Mouse (Mus musculus) forebrain, embryonic 15.5 days (tissue): ENCODE results near the gene Bahcc1. TPM values are rescaled to one million over a fixed set of nuclear protein-coding genes. Genes with fewer than 3 reads are reported as not detected.

ENCODE experiments used
- ATAC-seq: fragments of 200-750 bp; cut with Nextera tagmentation; replicated peaks from 2 replicates; pipeline ENCODE4 v1.8.0; 2017; ENCODE audit warnings: mild to moderate bottlenecking, moderate TSS enrichment, moderate library complexity
- H3K27ac ChIP-seq: fragments of 300-500 bp; sonication (generic); replicated peaks from 2 replicates; pipeline ENCODE4 v1.5.1; 2015; ENCODE audit warnings: mild to moderate bottlenecking, inconsistent platforms
- H3K27me3 ChIP-seq: fragments of 300-500 bp; sonication (generic); 2 replicates; pipeline ENCODE4 v1.6.1; 2015; ENCODE audit warnings: inconsistent platforms
- H3K36me3 ChIP-seq: fragments of 300-500 bp; sonication (generic); 2 replicates; pipeline ENCODE4 v1.6.1; 2015; ENCODE audit warnings: mild to moderate bottlenecking, inconsistent platforms
- H3K4me1 ChIP-seq: fragments of 300-500 bp; sonication (generic); 2 replicates; pipeline ENCODE4 v1.6.1; 2015; ENCODE audit warnings: inconsistent platforms
- H3K4me2 ChIP-seq: fragments of 300-500 bp; sonication (generic); replicated peaks from 2 replicates; pipeline ENCODE4 v1.6.1; 2015; ENCODE audit warnings: mild to moderate bottlenecking, inconsistent platforms
- H3K4me3 ChIP-seq: fragments of 300-500 bp; sonication (generic); 2 replicates; pipeline ENCODE4 v1.5.1; 2015; ENCODE audit warnings: mild to moderate bottlenecking, inconsistent platforms
- H3K9ac ChIP-seq: fragments of 300-500 bp; sonication (generic); replicated peaks from 2 replicates; pipeline ENCODE4 v1.6.1; 2015; ENCODE audit warnings: mild to moderate bottlenecking, inconsistent platforms
- H3K9me3 ChIP-seq: fragments of 300-500 bp; sonication (generic); 2 replicates; pipeline ENCODE4 v1.6.1; 2016; ENCODE audit warnings: inconsistent platforms
- WGBS: fragments of 180-500 bp; shearing (Covaris S2); methylation state at CpG from one replicate; pipeline ENCODE4 v1.1.7; 2015; ENCODE audit warnings: mixed read lengths; 5-methylcytosine and 5-hydroxymethylcytosine counted together
- polyA plus RNA-seq: library from polyadenylated mRNA; unstranded; fragments of >200 nt; fragmentation: Nextera tagmentation; extraction: Ambion mirVana; gene quantifications from 2 replicates; pipeline ENCODE4 v1.2.1, GENCODE M21; 2015

The Bahcc1 gene
- polyA plus RNA-seq, 1 experiment from 2014 or later, result 16.1 TPM

DNA sequence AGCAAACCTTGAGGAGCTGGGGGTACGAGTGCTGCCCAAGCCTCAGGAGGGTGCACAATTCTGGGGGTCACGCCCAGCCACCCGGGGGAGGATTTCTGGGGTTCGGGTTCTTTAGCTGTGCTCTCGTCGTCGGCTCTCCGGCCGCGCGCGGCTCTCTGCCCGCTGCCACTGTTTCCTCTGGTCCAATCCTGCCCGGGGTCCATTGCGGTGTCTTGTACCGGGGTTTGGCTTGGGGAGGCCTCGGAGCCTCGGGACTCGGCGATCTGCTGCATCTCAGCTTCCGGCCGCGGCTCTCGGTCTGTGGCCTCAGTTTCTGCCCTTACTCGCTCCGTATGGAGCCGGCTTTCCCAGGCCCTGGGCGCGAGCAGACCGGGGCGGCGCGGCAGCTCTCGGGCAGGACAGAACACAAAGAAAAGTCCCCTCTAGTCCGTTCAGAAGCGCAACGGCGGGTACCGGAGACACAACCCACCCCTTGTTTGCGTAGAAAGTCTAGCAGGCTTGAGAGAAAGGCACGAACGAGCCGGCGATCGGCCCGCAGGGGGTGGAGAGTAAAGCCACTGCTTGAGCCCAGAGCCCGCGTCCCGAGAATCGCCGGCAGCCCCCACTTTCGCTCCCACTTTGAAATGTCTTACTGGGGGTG lies 1.5 kb downstream of the Bahcc1 start:
- peaks cover 35% of the 10 kb centered on the region for H3K4me1 ChIP-seq
- no peaks in the 10 kb centered on the region for H3K27me3 ChIP-seq
- peak overlapping the region; percentile 93 for H3K4me2 ChIP-seq
- no peak for ATAC-seq
- WGBS, result under 1% methylated on average over 52 of the region's 52 CpGs
- peak overlapping the region; percentile 98 for H3K27ac ChIP-seq
- no peaks in the 10 kb centered on the region for H3K36me3 ChIP-seq
- H3K4me3 ChIP-seq, result peak overlapping the region; percentile 91
- no peaks in the 10 kb centered on the region for H3K9me3 ChIP-seq
- peak overlapping the region; percentile 98 for H3K9ac ChIP-seq

DNA sequence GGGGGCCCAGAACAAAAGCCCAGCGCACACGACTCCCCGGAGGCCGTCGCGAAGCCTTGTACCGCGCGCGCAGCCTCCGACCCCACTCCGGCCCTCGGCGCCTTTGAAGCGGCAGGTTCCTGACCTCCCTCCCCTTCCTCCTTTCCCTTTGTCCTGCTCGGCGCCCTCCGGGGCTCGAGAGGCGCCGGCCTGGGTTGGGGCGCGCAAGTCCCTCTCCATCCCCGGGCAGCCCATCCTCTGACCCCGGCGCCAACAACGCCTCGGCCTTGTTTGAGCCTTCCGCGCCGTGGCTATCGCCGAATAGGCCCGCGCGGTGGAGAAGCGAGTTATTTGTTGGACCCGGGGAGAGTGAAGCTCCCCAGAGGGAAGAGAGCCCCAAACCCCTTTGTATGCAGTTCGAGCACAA lies 2.0 kb downstream of the Bahcc1 start:
- WGBS, result under 1% methylated on average over 39 of the region's 39 CpGs
- Histone ChIP-seq H3K4me3 (peak overlapping the region; percentile 91), H3K27me3 (no peaks in the 10 kb centered on the region), H3K9me3 (no peaks in the 10 kb centered on the region), H3K36me3 (no peaks in the 10 kb centered on the region), H3K9ac (peak overlapping the region; percentile 98), H3K4me2 (peak overlapping the region; percentile 93), H3K27ac (peak overlapping the region; percentile 98), H3K4me1 (peaks cover 35% of the 10 kb centered on the region)
- ATAC-seq, result no peak

DNA sequence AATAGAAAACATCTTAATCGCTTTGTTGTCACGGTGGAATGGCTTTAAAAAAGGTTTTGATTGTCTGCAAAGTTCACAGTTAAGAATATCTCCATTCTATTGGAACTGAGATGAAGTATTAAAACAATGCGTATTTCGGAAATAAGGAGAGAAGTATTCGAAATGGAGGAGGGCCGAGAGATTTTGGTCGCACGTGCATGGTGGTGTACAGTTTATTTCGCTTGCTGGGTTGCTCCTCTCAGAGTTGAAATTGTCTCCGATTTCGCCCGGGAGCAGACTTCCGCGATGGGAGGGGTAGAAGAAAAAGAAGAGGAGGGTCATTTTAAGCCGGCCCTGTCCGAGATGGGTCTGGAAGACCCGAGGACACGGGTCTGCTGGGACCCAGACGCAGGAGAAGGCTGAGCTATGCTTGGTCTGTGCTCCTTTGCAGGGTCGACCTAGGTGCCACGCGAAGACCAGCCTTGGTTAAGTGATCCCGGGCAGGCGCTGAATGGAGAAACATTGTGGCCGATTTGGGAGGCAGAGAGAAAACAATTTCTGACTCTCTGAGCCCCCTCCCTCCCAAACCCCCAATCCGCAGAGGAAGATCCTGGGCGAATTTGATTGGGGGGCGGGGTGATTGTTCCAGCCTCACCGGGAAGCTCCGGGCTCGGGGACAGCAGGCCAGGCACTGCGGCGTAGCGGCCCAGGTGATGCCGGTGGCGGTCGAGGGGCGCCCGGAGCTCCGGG lies 2.8 kb downstream of the Bahcc1 start:
- no peak for ATAC-seq
- Histone ChIP-seq H3K4me2 (peak overlapping the region; percentile 93), H3K27me3 (no peaks in the 10 kb centered on the region), H3K4me3 (peak overlapping the region; percentile 91), H3K4me1 (peaks cover 38% of the 10 kb centered on the region), H3K9me3 (no peaks in the 10 kb centered on the region), H3K9ac (peak overlapping the region; percentile 98), H3K27ac (peak overlapping the region; percentile 98), H3K36me3 (no peaks in the 10 kb centered on the region)
- WGBS, result under 1% methylated on average over 40 of the region's 40 CpGs

DNA sequence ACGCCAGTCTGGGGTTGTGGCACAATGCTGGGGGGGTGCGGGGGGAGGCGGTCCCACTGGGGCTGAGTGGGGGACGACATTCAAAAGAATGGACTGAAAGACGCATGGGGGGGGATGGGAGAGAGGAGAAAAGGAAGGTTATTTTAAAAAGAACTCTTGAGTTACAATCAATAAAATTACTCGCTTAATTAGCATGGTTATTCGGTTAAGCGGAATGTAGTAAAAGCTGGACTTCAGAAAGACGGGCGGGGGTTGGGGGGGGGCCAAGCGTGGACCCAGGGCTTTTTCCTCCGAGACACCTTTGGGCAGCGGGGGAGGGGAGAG lies 3.3 kb downstream of the Bahcc1 start:
- ATAC-seq, result no peak
- H3K9me3 ChIP-seq, result no peaks in the 10 kb centered on the region
- H3K9ac ChIP-seq, result peak overlapping the region; percentile 98
- H3K27me3 ChIP-seq, result no peaks in the 10 kb centered on the region
- no peaks in the 10 kb centered on the region for H3K36me3 ChIP-seq
- peaks cover 43% of the 10 kb centered on the region for H3K4me1 ChIP-seq
- H3K4me3 ChIP-seq, result peak overlapping the region; percentile 91
- H3K4me2 ChIP-seq, result peak overlapping the region; percentile 93
- under 1% methylated on average over 13 of the region's 13 CpGs for WGBS
- H3K27ac ChIP-seq, result peak overlapping the region; percentile 98

DNA sequence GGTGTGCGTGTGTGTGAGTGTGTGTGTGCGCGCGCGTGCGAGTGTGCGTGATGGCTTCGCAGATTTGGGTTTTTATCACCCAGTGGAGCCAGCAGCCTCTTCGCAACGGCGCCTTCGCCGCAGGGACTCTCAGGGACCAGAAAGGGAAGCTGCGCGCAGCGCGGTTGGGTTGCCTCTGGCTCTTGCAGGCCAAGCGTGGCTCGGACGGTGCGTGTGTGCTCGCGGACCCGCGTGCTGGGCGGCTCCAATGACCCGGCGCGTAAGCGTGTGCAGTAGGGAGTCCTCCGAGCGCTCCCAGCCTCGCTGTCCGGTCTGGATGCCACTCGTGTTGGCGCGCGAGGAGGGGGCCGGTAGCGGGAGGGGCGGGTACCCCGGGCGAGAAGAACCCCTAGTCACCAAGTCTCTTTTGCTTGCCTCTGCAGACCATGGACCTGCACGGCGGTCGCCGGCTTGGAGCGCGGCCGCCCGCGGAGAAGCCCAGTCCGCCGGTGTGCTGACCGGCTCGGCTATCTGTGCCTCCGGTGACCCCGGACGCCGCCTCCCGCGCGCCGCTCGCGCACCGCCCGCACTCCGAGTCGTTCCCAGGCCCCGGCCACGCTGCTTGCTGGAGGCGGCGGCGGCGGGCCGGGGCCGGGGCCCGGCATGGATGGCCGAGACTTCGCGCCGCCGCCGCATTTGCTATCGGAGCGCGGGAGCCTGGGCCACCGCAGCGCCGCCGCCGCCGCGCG lies 3.9 kb downstream of the Bahcc1 start:
- WGBS, result under 1% methylated on average over 96 of the region's 96 CpGs
- Histone ChIP-seq H3K9me3 (no peaks in the 10 kb centered on the region), H3K36me3 (no peaks in the 10 kb centered on the region)

DNA sequence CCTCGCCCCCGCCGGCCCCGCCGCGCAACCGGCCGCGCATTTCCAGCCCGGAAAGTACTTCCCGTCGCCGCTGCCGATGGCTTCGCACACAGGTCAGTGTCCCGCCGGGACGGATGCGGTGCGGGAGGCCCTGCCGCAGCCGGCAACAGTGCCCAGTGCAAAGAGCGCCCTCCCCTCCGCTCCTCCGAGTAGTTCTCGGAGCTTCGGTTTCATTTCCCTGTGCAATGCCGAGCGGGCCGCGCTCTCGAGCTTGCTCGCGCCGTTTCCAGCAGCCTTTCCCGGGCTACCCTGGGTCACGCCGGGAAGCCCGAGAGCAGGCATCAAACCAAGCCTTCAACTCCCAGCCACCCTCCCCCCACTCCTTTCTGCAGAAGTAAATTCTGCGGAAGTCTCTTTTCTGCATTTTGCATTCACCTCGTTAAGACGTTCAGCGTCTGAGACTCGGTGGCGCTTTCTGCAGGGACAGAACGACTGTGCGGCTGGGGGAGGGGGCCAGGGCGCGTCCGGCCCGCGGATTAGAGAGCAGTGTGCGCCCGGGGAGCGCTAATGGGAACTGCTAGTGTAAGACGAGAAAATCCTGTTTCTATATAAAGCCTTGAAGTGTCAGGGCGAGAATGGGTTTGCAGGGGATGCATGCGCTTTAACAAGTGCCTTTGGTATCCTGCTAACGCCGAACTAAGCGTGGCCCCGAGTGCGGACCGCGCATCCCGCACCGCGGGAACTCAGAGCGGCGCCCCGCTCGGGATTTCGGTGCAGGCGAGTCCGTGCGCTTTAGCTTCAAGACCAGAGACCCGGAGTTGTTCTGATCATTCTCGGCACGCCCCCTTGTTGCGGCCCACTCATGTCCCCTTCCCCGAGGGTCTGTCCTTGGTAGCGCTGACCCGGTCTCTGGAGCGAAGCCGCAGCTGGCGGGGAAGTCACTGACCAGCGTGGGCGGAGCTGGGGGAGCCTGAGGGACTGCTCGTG lies 4.7 kb downstream of the Bahcc1 start:
- peak overlapping the region; percentile 91 for H3K4me3 ChIP-seq
- H3K9me3 ChIP-seq, result no peaks in the 10 kb centered on the region
- peak overlapping the region; percentile 98 for H3K27ac ChIP-seq
- H3K36me3 ChIP-seq, result no peaks in the 10 kb centered on the region
- H3K27me3 ChIP-seq, result no peaks in the 10 kb centered on the region
- H3K4me2 ChIP-seq, result peak overlapping the region; percentile 93
- no peak for ATAC-seq
- H3K4me1 ChIP-seq, result peaks cover 48% of the 10 kb centered on the region
- under 1% methylated on average over 89 of the region's 89 CpGs for WGBS
- H3K9ac ChIP-seq, result peak overlapping the region; percentile 98

More for the DNA sequence above, 3.9 kb downstream of the Bahcc1 start:
- Histone ChIP-seq H3K27me3 (no peaks in the 10 kb centered on the region), H3K9ac (peak overlapping the region; percentile 98), H3K4me3 (peak overlapping the region; percentile 91), H3K27ac (peak overlapping the region; percentile 98), H3K4me2 (peak overlapping the region; percentile 93), H3K4me1 (peaks cover 48% of the 10 kb centered on the region)
- no peak for ATAC-seq

DNA sequence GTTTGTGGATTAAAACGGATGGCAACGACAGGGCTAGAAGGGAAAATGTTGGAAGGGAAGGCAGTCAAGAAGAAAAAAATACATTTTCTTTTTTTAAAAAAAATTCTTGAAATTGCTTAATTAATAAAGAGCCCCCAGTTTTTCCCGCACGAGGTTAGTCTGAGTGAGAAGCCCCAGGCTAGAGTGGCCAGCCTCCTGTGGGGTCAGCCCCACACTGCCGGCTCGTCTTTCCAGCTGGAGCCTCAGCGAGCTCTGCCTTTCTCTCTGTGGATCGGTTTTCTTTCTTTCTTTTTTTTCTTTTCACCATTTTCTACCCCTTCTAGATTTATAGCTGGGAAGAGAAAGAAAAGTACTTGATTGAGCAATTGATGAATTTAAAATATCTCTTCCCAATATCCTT lies 5.6 kb downstream of the Bahcc1 start:
- WGBS, result 5% methylated on average over 8 of the region's 8 CpGs
- no peaks in the 10 kb centered on the region for H3K9me3 ChIP-seq
- no peaks in the 10 kb centered on the region for H3K27me3 ChIP-seq
- no peaks in the 10 kb centered on the region for H3K36me3 ChIP-seq
- H3K9ac ChIP-seq, result peak overlapping the region; percentile 98
- H3K4me3 ChIP-seq, result peak overlapping the region; percentile 91
- peaks cover 57% of the 10 kb centered on the region for H3K4me1 ChIP-seq
- ATAC-seq, result no peak
- peak overlapping the region; percentile 74; the same call in 1 of the 2 replicates for H3K27ac ChIP-seq
- peak overlapping the region; percentile 93 for H3K4me2 ChIP-seq

DNA sequence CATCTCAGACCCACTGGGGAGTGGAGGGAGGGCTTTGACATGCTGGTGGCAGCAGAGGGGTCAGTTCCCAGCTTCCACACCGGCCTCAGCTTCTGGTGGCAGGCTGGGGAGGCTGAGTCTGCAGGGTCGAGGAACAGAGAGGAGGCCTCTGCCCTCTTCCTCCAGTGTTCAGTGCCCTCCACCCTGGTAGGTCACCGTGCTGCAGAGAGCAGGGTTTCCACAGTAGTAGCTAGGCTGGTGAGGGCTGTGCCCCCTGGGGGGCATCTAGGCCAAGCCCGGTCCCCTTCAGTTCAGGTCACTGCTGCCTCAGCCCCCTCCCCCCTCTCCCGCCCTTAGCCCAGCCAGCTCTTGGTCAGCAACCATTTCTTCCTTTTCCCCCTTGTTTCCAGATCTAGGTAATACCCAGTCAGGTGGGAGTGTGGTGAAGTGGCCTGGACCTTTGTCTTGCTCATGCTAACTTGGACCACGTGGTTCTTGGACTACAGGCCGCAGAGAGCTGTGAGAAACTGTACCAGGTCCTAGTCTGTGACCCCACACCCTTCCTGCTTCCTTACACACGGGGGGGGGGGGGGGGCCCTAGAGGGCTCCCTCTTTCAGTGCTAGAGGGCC lies 6.1 kb downstream of the Bahcc1 start:
- peaks cover 62% of the 10 kb centered on the region for H3K4me1 ChIP-seq
- H3K9me3 ChIP-seq, result no peaks in the 10 kb centered on the region
- ATAC-seq, result no peak
- H3K36me3 ChIP-seq, result no peaks in the 10 kb centered on the region
- peak overlapping the region; percentile 74 for H3K27ac ChIP-seq
- H3K9ac ChIP-seq, result peak overlapping the region; percentile 98
- WGBS, result 7% methylated on average over 7 of the region's 8 CpGs
- H3K4me3 ChIP-seq, result peak overlapping the region; percentile 91
- H3K27me3 ChIP-seq, result no peaks in the 10 kb centered on the region
- peak overlapping the region; percentile 93 for H3K4me2 ChIP-seq

DNA sequence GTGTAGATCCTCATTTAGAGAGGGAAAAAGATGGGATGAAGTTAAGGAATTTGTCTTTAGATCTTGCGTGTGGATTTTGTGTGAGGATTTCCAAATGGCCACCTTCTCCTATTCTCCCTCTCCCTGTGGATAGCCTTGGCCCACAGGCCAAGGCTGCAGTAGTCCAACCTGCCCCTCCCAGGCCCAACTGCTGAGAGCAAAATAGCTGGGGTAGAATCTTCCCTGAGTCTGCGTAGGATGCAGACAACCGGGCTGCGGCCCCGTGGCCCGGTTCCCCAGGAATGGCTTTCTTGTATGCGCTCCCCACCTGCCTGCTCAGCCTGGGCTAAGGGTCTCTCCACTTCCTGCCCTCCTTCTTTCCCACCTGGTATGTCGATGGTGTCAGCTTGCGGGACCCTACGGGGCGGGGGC lies 6.8 kb downstream of the Bahcc1 start:
- peaks cover 63% of the 10 kb centered on the region for H3K4me1 ChIP-seq
- H3K36me3 ChIP-seq, result no peaks in the 10 kb centered on the region
- H3K27me3 ChIP-seq, result no peaks in the 10 kb centered on the region
- H3K9ac ChIP-seq, result peak overlapping the region; percentile 98
- H3K9me3 ChIP-seq, result no peaks in the 10 kb centered on the region
- H3K4me3 ChIP-seq, result peak overlapping the region; percentile 91
- H3K4me2 ChIP-seq, result peak overlapping the region; percentile 93
- ATAC-seq, result no peak
- WGBS, result 7% methylated on average over 9 of the region's 11 CpGs
- peak overlapping the region; percentile 74 for H3K27ac ChIP-seq

DNA sequence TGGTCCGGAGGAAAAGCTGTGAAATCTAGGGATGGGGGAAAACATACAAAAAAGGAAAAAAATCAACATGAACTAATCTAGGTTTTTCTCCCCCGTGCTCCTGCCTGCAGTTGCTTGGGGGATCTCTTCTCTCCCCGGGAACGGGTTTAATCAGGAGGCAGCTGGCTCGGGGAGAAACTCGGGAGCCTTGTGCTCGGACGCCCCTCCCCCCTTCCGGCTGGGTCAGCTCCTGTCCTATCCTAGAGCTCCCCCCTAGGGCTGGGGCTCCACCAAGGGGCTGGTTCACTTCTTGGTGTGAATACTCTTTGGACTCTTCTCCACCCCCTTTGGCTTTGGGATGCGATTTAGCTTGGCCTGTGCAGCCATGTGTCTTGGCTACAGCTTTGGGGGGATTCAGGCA lies 7.5 kb downstream of the Bahcc1 start:
- peak; percentile 42 for ATAC-seq
- peak overlapping the region; percentile 98 for H3K9ac ChIP-seq
- under 1% methylated on average over 10 of the region's 10 CpGs for WGBS

More for the DNA sequence above, 7.5 kb downstream of the Bahcc1 start:
- Histone ChIP-seq H3K4me3 (peak overlapping the region; percentile 91), H3K4me1 (peaks cover 63% of the 10 kb centered on the region), H3K27ac (peak overlapping the region; percentile 74), H3K9me3 (no peaks in the 10 kb centered on the region), H3K4me2 (peak overlapping the region; percentile 93), H3K36me3 (no peaks in the 10 kb centered on the region), H3K27me3 (no peaks in the 10 kb centered on the region)
